Mouse (Mus musculus) limb, embryonic 14.5 days (tissue): ENCODE measurements around the gene Trim7. TPM values are rescaled to one million over a fixed set of nuclear protein-coding genes. Genes with fewer than 3 reads are reported as not detected.
A peak's percentile ranks its signal among the peaks of the same experiment; 100 is the strongest.

Experiments used
- ATAC-seq: fragments of 200-750 bp; cut with Nextera tagmentation; 2 replicates; pipeline ENCODE4 v1.8.0; 2017; ENCODE audit warnings: low read depth, moderate number of reproducible peaks, moderate TSS enrichment; ENCODE audit not compliant: low FRiP score
- DNase-seq: peaks from one replicate; pipeline ENCODE4 v3.0.0-alpha.2; 2015; ENCODE audit warnings: low spot score
- H3K27ac ChIP-seq: fragments of 300-500 bp; sonication (generic); replicated peaks from 2 replicates; pipeline ENCODE4 v1.5.1; 2014; ENCODE audit warnings: low read depth, mild to moderate bottlenecking, low read length, moderate library complexity, mixed read lengths
- H3K27me3 ChIP-seq: fragments of 300-500 bp; sonication (generic); 2 replicates; pipeline ENCODE4 v1.6.1; 2014; ENCODE audit warnings: low read length, mixed read lengths; ENCODE audit not compliant: control insufficient read depth, insufficient read depth
- H3K36me3 ChIP-seq: fragments of 300-500 bp; sonication (generic); 2 replicates; pipeline ENCODE4 v1.6.1; 2014; ENCODE audit warnings: mild to moderate bottlenecking, low read length, moderate library complexity, mixed read lengths; ENCODE audit not compliant: control insufficient read depth, insufficient read depth
- H3K4me1 ChIP-seq: fragments of 300-500 bp; sonication (generic); 2 replicates; pipeline ENCODE4 v1.6.1; 2014; ENCODE audit warnings: antibody characterized with exemption, low read length, mixed read lengths; ENCODE audit not compliant: control insufficient read depth, insufficient read depth
- H3K4me2 ChIP-seq: fragments of 300-500 bp; sonication (generic); replicated peaks from 2 replicates; pipeline ENCODE4 v1.6.1; 2014; ENCODE audit warnings: low read depth, mild to moderate bottlenecking, low read length, moderate library complexity; ENCODE audit not compliant: severe bottlenecking
- H3K4me3 ChIP-seq: fragments of 300-500 bp; sonication (generic); replicated peaks from 2 replicates; pipeline ENCODE4 v1.5.1; 2014; ENCODE audit warnings: low read length
- H3K9ac ChIP-seq: fragments of 300-500 bp; sonication (generic); 2 replicates; pipeline ENCODE4 v1.6.1; 2014; ENCODE audit warnings: mild to moderate bottlenecking, low read depth, low read length, moderate library complexity; ENCODE audit not compliant: severe bottlenecking
- H3K9me3 ChIP-seq: fragments of 300-500 bp; sonication (generic); 2 replicates; pipeline ENCODE4 v1.6.1; 2016; ENCODE audit warnings: low read length; ENCODE audit not compliant: control insufficient read depth
- POLR2A ChIP-seq: fragments of 200-500 bp; IDR thresholded peaks from 2 replicates; pipeline ENCODE4 v1.8.0; 2012; ENCODE audit warnings: inconsistent platforms, mild to moderate bottlenecking, moderate library complexity, borderline replicate concordance; ENCODE audit not compliant: insufficient read depth, insufficient read length; ENCODE audit errors: extremely low read depth
- WGBS: fragments of 180-500 bp; shearing (Covaris S2); extraction: QIAGEN DNeasy Blood & Tissue Kit; methylation state at CpG from one replicate; pipeline ENCODE4 v1.1.7; 2014; 5-methylcytosine and 5-hydroxymethylcytosine counted together
- polyA plus RNA-seq, 2 experiments: library from polyadenylated mRNA; depleted of rRNA in 1 of 2; stranded (reverse) in 1 of 2; unstranded in 1 of 2; fragments of >200 nt; fragmentation: Nextera tagmentation in 1 of 2; extraction: Ambion mirVana in 1 of 2; gene quantifications; 2 replicates each; pipeline versions ENCODE4 v1.2.1 to v1.2.3; 2012 to 2014

The Trim7 gene
- polyA plus RNA-seq, 2 experiments, result 1.2 to 2.9 TPM

GRCm38 (mm10) chr11:48830279-48830678, 4.3 kb downstream of the Trim7 start:
- no peak for DNase-seq
- no peak for TF ChIP-seq POLR2A
- H3K36me3 ChIP-seq, result no peaks in the 10 kb centered on the region
- H3K4me3 ChIP-seq, result no peak overlapping the region
- H3K4me1 ChIP-seq, result no peaks in the 10 kb centered on the region
- H3K4me2 ChIP-seq, result no peak overlapping the region
- H3K27ac ChIP-seq, result no peak overlapping the region
- no peaks in the 10 kb centered on the region for H3K27me3 ChIP-seq
- no peak overlapping the region for H3K9ac ChIP-seq
- no peaks in the 10 kb centered on the region for H3K9me3 ChIP-seq
- ATAC-seq, result no peak
- WGBS, result 69% methylated on average over 2 of the region's 2 CpGs

- Histone ChIP-seq H3K27me3 (no peaks in the 10 kb centered on the region), H3K27ac (no peak overlapping the region), H3K9me3 (no peaks in the 10 kb centered on the region), H3K36me3 (no peaks in the 10 kb centered on the region), H3K4me2 (no peak overlapping the region), H3K4me3 (no peak overlapping the region), H3K4me1 (no peaks in the 10 kb centered on the region), H3K9ac (no peak overlapping the region)
- 75% methylated on average over 2 of the region's 2 CpGs for WGBS
- no peak for TF ChIP-seq POLR2A
- DNase-seq, result no peak
- ATAC-seq, result no peak
Observed at GRCm38 (mm10) chr11:48831273-48831672, 5.3 kb downstream of the Trim7 start.

GRCm38 (mm10) chr11:48833078-48833730, 7.3 kb downstream of the Trim7 start:
- DNase-seq (no peak), ATAC-seq (no peak)
- no peak for TF ChIP-seq POLR2A
- Histone ChIP-seq H3K9ac (no peak overlapping the region), H3K9me3 (no peaks in the 10 kb centered on the region), H3K4me1 (0 out of 2 replicates have a peak, but pooled peaks cover 3% of the 10 kb centered on the region), H3K4me3 (peak overlapping the region; percentile 64), H3K4me2 (peak overlapping the region; percentile 60), H3K27me3 (peaks cover 4% of the 10 kb centered on the region; the same call in 1 of the 2 replicates), H3K27ac (no peak overlapping the region), H3K36me3 (no peaks in the 10 kb centered on the region)
- WGBS, result 39% methylated on average over 9 of the region's 9 CpGs

- Histone ChIP-seq H3K27me3 (peaks cover 4% of the 10 kb centered on the region; the same call in 1 of the 2 replicates), H3K4me1 (0 out of 2 replicates have a peak, but pooled peaks cover 3% of the 10 kb centered on the region), H3K4me2 (peak overlapping the region; percentile 60), H3K4me3 (peak overlapping the region; percentile 64), H3K27ac (peak overlapping the region; percentile 70), H3K9ac (peak overlapping the region; percentile 58), H3K9me3 (no peaks in the 10 kb centered on the region), H3K36me3 (no peaks in the 10 kb centered on the region)
- ATAC-seq (peak; percentile 91), DNase-seq (peak; percentile 93)
- no peak for TF ChIP-seq POLR2A
- under 1% methylated on average over 30 of the region's 30 CpGs for WGBS
Observed at GRCm38 (mm10) chr11:48833731-48834639, 8.0 kb downstream of the Trim7 start.

- no peak overlapping the region for H3K4me2 ChIP-seq
- ATAC-seq, result no peak
- peaks cover 4% of the 10 kb centered on the region; the same call in 1 of the 2 replicates for H3K27me3 ChIP-seq
- no peaks in the 10 kb centered on the region for H3K9me3 ChIP-seq
- H3K27ac ChIP-seq, result no peak overlapping the region
- no peak for DNase-seq
- WGBS, result 72% methylated on average over 6 of the region's 6 CpGs
- no peak overlapping the region for H3K4me3 ChIP-seq
- 0 out of 2 replicates have a peak, but pooled peaks cover 3% of the 10 kb centered on the region for H3K4me1 ChIP-seq
- TF ChIP-seq POLR2A, result no peak
- H3K9ac ChIP-seq, result no peak overlapping the region
- no peaks in the 10 kb centered on the region for H3K36me3 ChIP-seq
Observed at GRCm38 (mm10) chr11:48835923-48836322, 10.0 kb downstream of the Trim7 start.
